Mouse (Mus musculus) spleen, adult 2 months (tissue): ENCODE results near the gene Nxnl2.

Source experiments
- CTCF ChIP-seq: fragments of 200-500 bp; IDR thresholded peaks from 2 replicates; pipeline ENCODE4 v1.5.1; 2011; ENCODE audit warnings: mild to moderate bottlenecking, inconsistent platforms; ENCODE audit not compliant: insufficient read depth, insufficient read length, insufficient replicate concordance; ENCODE audit errors: extremely low read depth
- POLR2A ChIP-seq: fragments of 200-500 bp; IDR thresholded peaks from 2 replicates; pipeline ENCODE4 v1.6.1; 2011; ENCODE audit warnings: low read depth, low read length, inconsistent platforms

DNA sequence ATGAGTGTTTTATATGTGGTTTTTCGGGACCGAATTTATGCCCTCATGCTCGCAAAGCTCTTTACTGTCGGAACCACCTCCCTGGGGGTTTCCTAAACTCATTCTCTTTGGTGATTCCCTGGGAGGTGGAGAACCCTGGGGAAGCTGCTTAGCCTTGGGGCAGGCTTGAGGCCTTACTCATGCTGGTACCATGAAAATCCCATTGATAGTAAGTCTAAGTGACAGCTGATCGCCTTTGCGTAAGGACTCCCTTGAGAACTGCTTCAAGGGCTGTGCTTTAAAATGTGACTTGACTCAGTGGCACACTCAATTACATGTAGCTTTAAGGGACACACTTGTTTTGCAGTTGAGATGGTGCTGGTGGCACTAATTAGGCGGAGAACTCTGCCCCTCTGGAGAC lies 1.8 kb downstream of the Nxnl2 start:
- TF ChIP-seq CTCF (no peak), POLR2A (no peak)
